Mouse (Mus musculus) thymus, adult 2 months (tissue): ENCODE results near the gene Ptk6.

Experiments
- CTCF ChIP-seq: fragments of 200-500 bp; IDR thresholded peaks from 2 replicates; pipeline ENCODE4 v1.5.1; 2012; ENCODE audit warnings: mild to moderate bottlenecking, control low read depth, low read length, moderate library complexity, borderline replicate concordance; ENCODE audit not compliant: control insufficient read depth, poor library complexity, insufficient read depth; ENCODE audit errors: extremely low read depth
- POLR2A ChIP-seq: fragments of 200-500 bp; IDR thresholded peaks from 2 replicates; pipeline ENCODE4 v1.6.1; 2012; ENCODE audit warnings: mild to moderate bottlenecking, low read length, control low read depth, moderate library complexity; ENCODE audit not compliant: control insufficient read depth, poor library complexity, insufficient read depth; ENCODE audit errors: extremely low read depth

DNA sequence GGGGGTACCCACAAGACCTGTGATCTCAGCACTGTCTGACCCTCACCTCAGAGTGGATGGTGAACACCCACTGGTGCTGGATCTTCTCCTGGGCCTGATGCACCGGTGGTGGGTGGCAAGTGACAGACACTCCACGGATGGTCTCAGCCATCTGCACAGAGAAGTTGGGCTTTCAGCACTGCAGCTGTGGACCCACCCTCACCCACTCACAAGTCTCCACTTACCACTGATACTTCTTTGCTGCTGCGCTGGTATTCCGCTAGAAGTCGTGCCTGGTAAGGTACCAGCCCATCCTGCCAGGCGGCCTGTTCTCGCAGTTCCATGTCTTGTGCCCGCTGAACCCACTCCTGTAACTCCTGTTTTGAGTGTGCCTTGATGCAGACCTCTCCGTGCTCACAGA, 36.7 kb upstream of the Ptk6 start:
- TF ChIP-seq POLR2A (no peak), CTCF (no peak)
